Mouse (Mus musculus) heart, embryonic 10.5 days (tissue): ENCODE results near the gene Gtpbp1. TPM values are rescaled to one million over a fixed set of nuclear protein-coding genes. Genes with fewer than 3 reads are reported as not detected.
A peak's percentile ranks its signal among the peaks of the same experiment; 100 is the strongest.

Experiments
- DNase-seq: peaks from one replicate; pipeline ENCODE4 v3.0.0-alpha.2; 2017; ENCODE audit warnings: low spot score
- H3K27ac ChIP-seq: fragments of 300-500 bp; sonication (generic); 2 replicates; pipeline ENCODE4 v1.5.1; 2016; ENCODE audit warnings: mild to moderate bottlenecking
- H3K27me3 ChIP-seq: fragments of 300-500 bp; sonication (generic); 2 replicates; pipeline ENCODE4 v1.6.1; 2016; ENCODE audit warnings: mild to moderate bottlenecking; ENCODE audit not compliant: poor library complexity, insufficient read depth, severe bottlenecking
- H3K36me3 ChIP-seq: fragments of 300-500 bp; sonication (generic); 2 replicates; pipeline ENCODE4 v1.6.1; 2016; ENCODE audit warnings: mild to moderate bottlenecking, moderate library complexity
- H3K4me1 ChIP-seq: fragments of 300-500 bp; sonication (generic); 2 replicates; pipeline ENCODE4 v1.6.1; 2016; ENCODE audit warnings: mild to moderate bottlenecking
- H3K4me3 ChIP-seq: fragments of 300-500 bp; sonication (generic); 2 replicates; pipeline ENCODE4 v1.5.1; 2016; ENCODE audit warnings: mild to moderate bottlenecking, moderate library complexity
- H3K9me3 ChIP-seq: fragments of 300-500 bp; sonication (generic); 2 replicates; pipeline ENCODE4 v1.6.1; 2016; ENCODE audit warnings: mild to moderate bottlenecking, moderate library complexity
- WGBS: fragments of 180-500 bp; shearing (Covaris S2); methylation state at CpG from one replicate; pipeline ENCODE4 v1.1.7; 2016; 5-methylcytosine and 5-hydroxymethylcytosine counted together
- polyA plus RNA-seq: library from polyadenylated mRNA; unstranded; fragments of >200 nt; fragmentation: Nextera tagmentation; extraction: Ambion mirVana; gene quantifications from 2 replicates; pipeline ENCODE4 v1.2.1, GENCODE M21; 2016

Gene Gtpbp1
- polyA plus RNA-seq, 1 experiment from 2014 or later: 38.1 TPM

GRCm38 (mm10) chr15:79740739-79741138 is 50.1 kb downstream of the Gtpbp1 start:
- Histone ChIP-seq H3K27me3 (no peaks in the 10 kb centered on the region), H3K27ac (peak overlapping the region; percentile 98; the same call in 1 of the 2 replicates), H3K9me3 (no peaks in the 10 kb centered on the region), H3K4me3 (peak overlapping the region; percentile 97), H3K36me3 (peaks cover 42% of the 10 kb centered on the region), H3K4me1 (peaks cover 35% of the 10 kb centered on the region)
- WGBS: 42% methylated on average over 3 of the region's 3 CpGs
- DNase-seq: no peak

- 26% methylated on average over 14 of the region's 14 CpGs for WGBS
- Histone ChIP-seq H3K4me3 (peak overlapping the region; percentile 97), H3K36me3 (peaks cover 38% of the 10 kb centered on the region), H3K4me1 (peaks cover 34% of the 10 kb centered on the region), H3K9me3 (no peaks in the 10 kb centered on the region), H3K27me3 (no peaks in the 10 kb centered on the region), H3K27ac (peak overlapping the region; percentile 98)
- no peak for DNase-seq
Measured at GRCm38 (mm10) chr15:79741173-79741858, 50.7 kb downstream of the Gtpbp1 start.

GRCm38 (mm10) chr15:79741921-79742705 is 51.5 kb downstream of the Gtpbp1 start, which contains the start of gene Sun2:
Gene Sun2 (minus strand): TSS chr15:79742536.
- peak within 1 kb of the TSS; percentile 97 for H3K4me3 ChIP-seq
- peak within 1 kb of the TSS; percentile 98 for H3K27ac ChIP-seq
- no peaks in the 10 kb centered on the region for H3K9me3 ChIP-seq
- under 1% methylated on average over 93 of the region's 93 CpGs for WGBS
- H3K36me3 ChIP-seq: peaks cover 30% of the 10 kb centered on the region
- H3K4me1 ChIP-seq: peaks cover 34% of the 10 kb centered on the region
- H3K27me3 ChIP-seq: no peaks in the 10 kb centered on the region
- peak; percentile 94 for DNase-seq

- Histone ChIP-seq H3K36me3 (peaks cover 25% of the 10 kb centered on the region), H3K4me3 (peak overlapping the region; percentile 97), H3K4me1 (peaks cover 34% of the 10 kb centered on the region), H3K27ac (peak overlapping the region; percentile 98), H3K9me3 (no peaks in the 10 kb centered on the region), H3K27me3 (no peaks in the 10 kb centered on the region)
- WGBS: under 1% methylated on average over 23 of the region's 23 CpGs
- no peak for DNase-seq
Measured at GRCm38 (mm10) chr15:79742706-79743023, 52.0 kb downstream of the Gtpbp1 start.

GRCm38 (mm10) chr15:79744001-79744400 is 53.4 kb downstream of the Gtpbp1 start:
- Histone ChIP-seq H3K27me3 (no peaks in the 10 kb centered on the region), H3K9me3 (no peaks in the 10 kb centered on the region), H3K36me3 (peaks cover 11% of the 10 kb centered on the region), H3K27ac (no peak overlapping the region), H3K4me1 (peaks cover 34% of the 10 kb centered on the region), H3K4me3 (no peak overlapping the region)
- no peak for DNase-seq
- WGBS: 92% methylated on average over 11 of the region's 11 CpGs

- H3K4me3 ChIP-seq: no peak overlapping the region
- peaks cover 28% of the 10 kb centered on the region for H3K4me1 ChIP-seq
- H3K27ac ChIP-seq: no peak overlapping the region
- DNase-seq: no peak
- no peaks in the 10 kb centered on the region for H3K27me3 ChIP-seq
- WGBS: 71% methylated on average over 8 of the region's 8 CpGs
- H3K9me3 ChIP-seq: no peaks in the 10 kb centered on the region
- H3K36me3 ChIP-seq: peaks cover 4% of the 10 kb centered on the region; the same call in 1 of the 2 replicates
Measured at GRCm38 (mm10) chr15:79744742-79745141, 54.1 kb downstream of the Gtpbp1 start.

- no peak overlapping the region for H3K27ac ChIP-seq
- peaks cover 25% of the 10 kb centered on the region for H3K4me1 ChIP-seq
- no peaks in the 10 kb centered on the region for H3K27me3 ChIP-seq
- DNase-seq: no peak
- no peaks in the 10 kb centered on the region for H3K9me3 ChIP-seq
- 80% methylated on average over 10 of the region's 10 CpGs for WGBS
- H3K4me3 ChIP-seq: no peak overlapping the region
- H3K36me3 ChIP-seq: peaks cover 5% of the 10 kb centered on the region; the same call in 1 of the 2 replicates
Measured at GRCm38 (mm10) chr15:79745312-79745711, 54.7 kb downstream of the Gtpbp1 start.

GRCm38 (mm10) chr15:79745883-79746282 is 55.2 kb downstream of the Gtpbp1 start:
- Histone ChIP-seq H3K27ac (no peak overlapping the region), H3K27me3 (no peaks in the 10 kb centered on the region), H3K4me3 (no peak overlapping the region), H3K9me3 (no peaks in the 10 kb centered on the region), H3K36me3 (peaks cover 6% of the 10 kb centered on the region; the same call in 1 of the 2 replicates), H3K4me1 (peaks cover 21% of the 10 kb centered on the region)
- WGBS: 85% methylated on average over 5 of the region's 5 CpGs
- DNase-seq: no peak

GRCm38 (mm10) chr15:79747998-79748397 is 57.4 kb downstream of the Gtpbp1 start:
- Histone ChIP-seq H3K27ac (no peak overlapping the region), H3K4me1 (peaks cover 15% of the 10 kb centered on the region), H3K9me3 (no peaks in the 10 kb centered on the region), H3K4me3 (no peak overlapping the region), H3K36me3 (peaks cover 6% of the 10 kb centered on the region; the same call in 1 of the 2 replicates), H3K27me3 (no peaks in the 10 kb centered on the region)
- DNase-seq: no peak
- WGBS: 52% methylated on average over 11 of the region's 11 CpGs

GRCm38 (mm10) chr15:79749162-79749561 is 58.5 kb downstream of the Gtpbp1 start:
- peaks cover 4% of the 10 kb centered on the region; the same call in 1 of the 2 replicates for H3K36me3 ChIP-seq
- WGBS: 85% methylated on average over 7 of the region's 7 CpGs
- no peaks in the 10 kb centered on the region for H3K9me3 ChIP-seq
- no peak overlapping the region for H3K27ac ChIP-seq
- no peak for DNase-seq
- no peaks in the 10 kb centered on the region for H3K27me3 ChIP-seq
- no peak overlapping the region for H3K4me3 ChIP-seq
- H3K4me1 ChIP-seq: peaks cover 23% of the 10 kb centered on the region

GRCm38 (mm10) chr15:79750266-79750665 is 59.6 kb downstream of the Gtpbp1 start:
- Histone ChIP-seq H3K4me3 (no peak overlapping the region), H3K4me1 (peaks cover 21% of the 10 kb centered on the region), H3K36me3 (peaks cover 2% of the 10 kb centered on the region; the same call in 1 of the 2 replicates), H3K27me3 (no peaks in the 10 kb centered on the region), H3K9me3 (no peaks in the 10 kb centered on the region), H3K27ac (no peak overlapping the region)
- DNase-seq: no peak
- WGBS: 81% methylated on average over 8 of the region's 8 CpGs

- no peak for DNase-seq
- 80% methylated on average over 17 of the region's 17 CpGs for WGBS
- Histone ChIP-seq H3K4me3 (no peak overlapping the region), H3K27ac (no peak overlapping the region), H3K36me3 (peaks cover 2% of the 10 kb centered on the region; the same call in 1 of the 2 replicates), H3K4me1 (peaks cover 24% of the 10 kb centered on the region), H3K9me3 (no peaks in the 10 kb centered on the region), H3K27me3 (no peaks in the 10 kb centered on the region)
Measured at GRCm38 (mm10) chr15:79751772-79752171, 61.1 kb downstream of the Gtpbp1 start.
